Mouse (Mus musculus) ES-E14 (cell line): ENCODE measurements around the gene Tnfaip8l1. TPM values are rescaled to one million over a fixed set of nuclear protein-coding genes. Genes with fewer than 3 reads are reported as not detected.

Experiments used
- DNase-seq: peaks from one replicate; pipeline ENCODE4 v3.0.0-alpha.2; 2013; ENCODE audit warnings: low read depth, low spot score
- H3K27ac ChIP-seq: 2 replicates; pipeline ENCODE4 v1.5.1; 2012; ENCODE audit warnings: low read depth, mild to moderate bottlenecking, low read length, moderate library complexity, mixed read lengths; ENCODE audit not compliant: poor library complexity, insufficient read depth, severe bottlenecking
- H3K36me3 ChIP-seq: 2 replicates; pipeline ENCODE4 v1.6.1; 2012; ENCODE audit warnings: mild to moderate bottlenecking, low read length, moderate library complexity, mixed read lengths; ENCODE audit not compliant: control insufficient read depth, poor library complexity, insufficient read depth, severe bottlenecking
- H3K4me1 ChIP-seq, 2 experiments: fragments of 150-350 bp in 1 of 2; sonication (generic) in 1 of 2; 2 replicates each; pipeline ENCODE4 v1.6.1; 2012; ENCODE audit warnings: low read length in 2 of 2, mild to moderate bottlenecking in 1 of 2, mixed read lengths in 1 of 2; ENCODE audit not compliant: control insufficient read depth in 2 of 2, insufficient read depth in 2 of 2, poor library complexity in 1 of 2
- H3K4me3 ChIP-seq, 2 experiments: fragments of 150-350 bp in 1 of 2; sonication (generic) in 1 of 2; 2 replicates each; pipeline ENCODE4 v1.5.1; 2012; ENCODE audit warnings: low read length in 2 of 2, low read depth in 1 of 2, mild to moderate bottlenecking in 1 of 2, mixed read lengths in 1 of 2; ENCODE audit not compliant: insufficient read depth in 1 of 2, poor library complexity in 1 of 2, severe bottlenecking in 1 of 2
- H3K9ac ChIP-seq: 2 replicates; pipeline ENCODE4 v1.6.1; 2012; ENCODE audit warnings: low read depth, mild to moderate bottlenecking, low read length, mixed read lengths; ENCODE audit not compliant: poor library complexity, insufficient read depth, severe bottlenecking
- H3K9me3 ChIP-seq: fragments of 150-350 bp; sonication (generic); 2 replicates; pipeline ENCODE4 v1.6.1; 2012; ENCODE audit warnings: low read depth, mild to moderate bottlenecking, low read length; ENCODE audit not compliant: control insufficient read depth, insufficient read depth
- CHD2 ChIP-seq: IDR thresholded peaks from 2 replicates; pipeline ENCODE4 v1.6.1; 2014; ENCODE audit warnings: mild to moderate bottlenecking, low read depth, low read length, inconsistent platforms
- HCFC1 ChIP-seq: IDR thresholded peaks from 2 replicates; pipeline ENCODE4 v1.6.1; 2012; ENCODE audit warnings: low read length, inconsistent platforms, borderline replicate concordance; ENCODE audit not compliant: insufficient read depth
- MAFK ChIP-seq: IDR thresholded peaks from 2 replicates; pipeline ENCODE4 v1.6.1; 2014; ENCODE audit warnings: mild to moderate bottlenecking, low read depth, low read length, inconsistent platforms; ENCODE audit not compliant: insufficient read depth
- ZC3H11A ChIP-seq: IDR thresholded peaks from 2 replicates; pipeline ENCODE4 v1.6.1; 2012; ENCODE audit warnings: low read depth, mild to moderate bottlenecking, inconsistent platforms, low read length, borderline replicate concordance
- ZNF384 ChIP-seq: IDR thresholded peaks from 2 replicates; pipeline ENCODE4 v1.6.1; 2012; ENCODE audit warnings: low read depth, low read length, inconsistent platforms
- in situ Hi-C, 2 experiments: fragments of 600-800 bp; cut with MboI; formaldehyde crosslinking; loops; one replicate each; pipeline ENCODE4 v1.15.1; 2025; ENCODE audit warnings: low sequenced_read_pairs in 2 of 2, inconsistent platforms in 1 of 2; ENCODE audit not compliant: unreplicated experiment in 2 of 2
- total RNA-seq: library from RNA; depleted of rRNA; stranded (reverse); fragments of 300-350 nt; gene quantifications from 2 replicates; pipeline ENCODE4 v1.2.3, GENCODE M21; 2012

Gene Tnfaip8l1
- total RNA-seq, 1 experiment, result 1.3 TPM

GRCm38 (mm10) chr17:56165671-56166070 lies 3.4 kb downstream of the Tnfaip8l1 start:
- Histone ChIP-seq H3K27ac (no peak overlapping the region), H3K9ac (no peak overlapping the region), H3K4me3 (no peak overlapping the region), H3K4me1 (peaks cover 0 to 9% of the 10 kb centered on the region in 2 experiments; a peak in 1 of 4 replicates), H3K9me3 (no peaks in the 10 kb centered on the region), H3K36me3 (no peaks in the 10 kb centered on the region)
- in situ Hi-C loops, result no loop called here
- DNase-seq, result no peak
- TF ChIP-seq HCFC1 (no peak), ZNF384 (no peak), CHD2 (no peak), MAFK (no peak), ZC3H11A (no peak)

- Histone ChIP-seq H3K9me3 (no peaks in the 10 kb centered on the region), H3K27ac (no peak overlapping the region), H3K36me3 (no peaks in the 10 kb centered on the region; the same call in 1 of the 2 replicates), H3K4me1 (peaks cover 0 to 12% of the 10 kb centered on the region in 2 experiments; a peak in 1 of 4 replicates), H3K9ac (no peak overlapping the region), H3K4me3 (no peak overlapping the region)
- no peak for TF ChIP-seq MAFK
- TF ChIP-seq CHD2, result no peak
- TF ChIP-seq HCFC1, result no peak
- TF ChIP-seq ZC3H11A, result no peak
- no peak for TF ChIP-seq ZNF384
- in situ Hi-C loops, result no loop called here
- no peak for DNase-seq
These were observed 7.6 kb downstream of the Tnfaip8l1 start for GRCm38 (mm10) chr17:56169830-56170229.

DNA sequence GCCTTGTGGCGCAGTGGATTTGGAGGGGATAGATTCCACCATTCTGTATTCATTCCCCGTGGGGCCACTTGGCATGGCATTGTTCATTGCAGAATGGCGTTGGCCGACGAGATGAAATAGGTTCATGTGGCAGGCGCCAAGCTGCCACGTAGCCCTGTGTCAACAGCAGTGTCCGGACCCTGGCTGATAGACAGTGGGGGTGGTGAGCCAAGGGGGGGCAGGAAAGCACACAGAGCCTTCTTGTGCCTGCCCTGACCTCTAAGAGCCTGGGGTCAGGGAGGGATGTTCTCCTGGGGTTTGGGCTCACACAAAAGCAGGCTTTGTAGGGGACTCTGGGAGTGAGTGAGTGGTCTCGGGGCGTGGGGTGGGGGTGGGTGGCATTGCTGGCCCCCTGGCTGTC lies 8.4 kb downstream of the Tnfaip8l1 start:
- Histone ChIP-seq H3K9ac (no peak overlapping the region; the same call in 1 of the 2 replicates), H3K4me3 (peak overlapping the region in 1 of 2 experiments; percentile 13; a peak in 1 of 4 replicates), H3K9me3 (no peaks in the 10 kb centered on the region), H3K36me3 (no peaks in the 10 kb centered on the region; the same call in 1 of the 2 replicates), H3K4me1 (peaks cover 0 to 12% of the 10 kb centered on the region in 2 experiments; a peak in 1 of 4 replicates), H3K27ac (no peak overlapping the region)
- TF ChIP-seq MAFK (no peak), ZNF384 (no peak), ZC3H11A (no peak), CHD2 (no peak), HCFC1 (no peak)
- in situ Hi-C loops, result no loop called here
- DNase-seq, result no peak

DNA sequence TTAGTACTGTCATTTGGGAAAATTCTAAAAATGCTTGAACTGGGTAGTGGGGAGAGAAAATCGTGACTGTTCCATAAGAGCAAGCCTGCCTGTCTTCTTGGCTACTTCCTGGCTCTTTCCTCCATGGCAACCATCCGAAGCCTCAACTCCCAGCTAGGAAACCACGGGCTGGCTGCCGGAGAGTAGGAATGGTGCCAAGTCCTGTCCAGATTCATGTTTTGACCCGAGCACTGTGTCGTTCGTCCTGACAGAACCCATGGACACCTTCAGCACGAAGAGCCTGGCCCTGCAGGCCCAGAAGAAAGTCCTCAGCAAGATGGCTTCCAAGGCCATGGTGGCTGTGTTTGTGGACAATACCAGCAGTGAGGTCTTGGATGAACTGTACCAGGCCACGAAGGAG lies 9.2 kb downstream of the Tnfaip8l1 start:
- peaks cover under 1% of the 10 kb centered on the region for H3K36me3 ChIP-seq
- TF ChIP-seq ZNF384, result no peak
- no peak for TF ChIP-seq HCFC1
- no peak for TF ChIP-seq MAFK
- TF ChIP-seq CHD2, result no peak
- no peak for TF ChIP-seq ZC3H11A
- in situ Hi-C loops, result no loop called here
- H3K9me3 ChIP-seq, result no peaks in the 10 kb centered on the region
- H3K9ac ChIP-seq, result no peak overlapping the region
- no peak overlapping the region for H3K4me3 ChIP-seq
- H3K27ac ChIP-seq, result no peak overlapping the region
- peaks cover 0 to 12% of the 10 kb centered on the region in 2 experiments; a peak in 1 of 4 replicates for H3K4me1 ChIP-seq
- no peak for DNase-seq

DNA sequence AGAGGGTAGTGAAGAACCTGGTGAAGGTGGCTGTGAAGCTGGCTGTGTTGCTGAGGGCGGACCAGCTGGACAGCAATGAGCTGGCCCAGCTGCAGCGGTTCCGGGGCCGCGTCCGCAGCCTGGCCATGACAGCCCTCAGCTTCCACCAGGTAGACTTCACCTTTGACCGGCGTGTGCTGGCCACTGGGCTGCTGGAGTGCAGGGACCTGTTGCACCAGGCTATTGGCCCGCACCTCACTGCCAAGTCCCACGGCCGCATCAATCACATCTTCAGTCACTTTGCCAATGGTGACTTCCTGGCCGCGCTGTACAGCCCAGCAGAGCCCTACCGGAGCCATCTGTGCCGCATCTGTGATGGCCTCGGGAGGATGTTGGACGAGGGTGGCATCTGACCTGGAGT lies 9.6 kb downstream of the Tnfaip8l1 start:
- peaks cover 5% of the 10 kb centered on the region for H3K36me3 ChIP-seq
- H3K4me1 ChIP-seq, result peaks cover 0 to 12% of the 10 kb centered on the region in 2 experiments; a peak in 1 of 4 replicates
- no peaks in the 10 kb centered on the region for H3K9me3 ChIP-seq
- in situ Hi-C loops, result no loop called here
- no peak overlapping the region for H3K9ac ChIP-seq
- H3K4me3 ChIP-seq, result no peak overlapping the region
- no peak for DNase-seq
- H3K27ac ChIP-seq, result no peak overlapping the region
- TF ChIP-seq ZC3H11A, result no peak
- no peak for TF ChIP-seq CHD2
- TF ChIP-seq HCFC1, result no peak
- TF ChIP-seq ZNF384, result no peak
- no peak for TF ChIP-seq MAFK
